Mouse (Mus musculus): Measurements from ENCODE around the gene Cog4.

GRCm38 (mm10) chr8:110929066-110929465 is 82.7 kb downstream of the Cog4 start:
- no peak for TF ChIP-seq POLR2A (IDR thresholded peaks at IDR 0.05; ENCODE audit: extremely low read depth, insufficient read depth, low read length)
- no peak for TF ChIP-seq CTCF (IDR thresholded peaks at IDR 0.05; ENCODE audit: low read depth, low read length)

All from liver, adult 2 months (tissue).